ENCODE assay signal across 21 mouse cellular contexts in the genomic region with DNA sequence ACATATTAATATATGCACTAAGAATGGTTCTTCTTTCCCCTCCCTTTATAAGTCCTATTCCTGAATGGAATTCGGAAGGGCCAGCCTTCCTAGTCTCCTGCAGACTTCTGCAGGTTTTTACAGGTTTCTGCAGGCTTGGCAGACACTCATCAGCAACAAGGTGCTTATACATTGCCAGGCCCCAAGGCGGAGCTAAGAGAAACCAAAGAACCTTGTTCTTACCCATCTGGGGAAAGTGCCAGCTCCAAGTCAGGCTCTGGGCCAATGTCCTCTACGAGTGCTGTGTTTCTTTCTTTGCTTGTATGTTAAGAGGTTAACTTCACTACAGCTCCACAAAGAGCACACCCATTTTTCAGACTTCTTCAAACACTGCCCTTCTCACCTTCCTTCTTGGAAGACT. TPM values are rescaled to one million over a fixed set of nuclear protein-coding genes. Genes with fewer than 3 reads are reported as not detected.
A peak's percentile ranks its signal among the peaks of the same experiment; 100 is the strongest.
DNase-seq lines count a peak whose midpoint lies in the region; ATAC-seq lines count a peak whose summit lies in the region.
"Had no signal": no experiment of that assay in that cellular context is flagged by ENCODE, and none has a peak within 500 bp of the region (broad histone marks: within the 10 kb centered on the region; RNA-seq: fewer than 3 reads in every experiment).

No protein-coding gene starts in this region.

- H3K4me2 ChIP-seq in heart, embryonic 12.5 days, result no peak overlapping the region
- H3K4me2 ChIP-seq: liver, embryonic 11.5 days had no signal

- no peaks in the 10 kb centered on the region for H3K27me3 ChIP-seq in heart, embryonic 12.5 days (replicated peaks)

- H3K9ac ChIP-seq in heart, embryonic 12.5 days, result no peak overlapping the region

- no peak overlapping the region for H3K27ac ChIP-seq in heart, embryonic 12.5 days (ENCODE audit: poor library complexity, severe bottlenecking)
- H3K27ac ChIP-seq: left cerebral cortex, adult 2 months had no signal

- H3K4me1 ChIP-seq in heart, embryonic 12.5 days (replicated peaks), result no peaks in the 10 kb centered on the region

- peak; percentile 14 for DNase-seq in adrenal gland, postnatal 10 days
- no peak for DNase-seq in adrenal gland, adult 2 months
- peak; percentile 49 to 63 for DNase-seq in lung, adult 18-20 months
- DNase-seq in lung, postnatal 4 days, result no peak
- DNase-seq in kidney, postnatal 25 days, result peak; percentile 62 to 66
- peak; percentile 28 for DNase-seq in lung, postnatal 25 days (ENCODE audit: low spot score)
- no peak for DNase-seq in frontal cortex, adult 2 months (ENCODE audit: extremely low spot score in 1 of 2, low spot score in 1 of 2)
- DNase-seq: cerebellum, postnatal 25 days; heart, adult 18-20 months; heart, postnatal 10 days had no signal

- H3K36me3 ChIP-seq in heart, embryonic 12.5 days, result no peaks in the 10 kb centered on the region

- no peak for ATAC-seq in heart, embryonic 12.5 days (ENCODE audit: insufficient number of reproducible peaks, low FRiP score)
- ATAC-seq: Patski had no signal

- no peaks in the 10 kb centered on the region for H3K9me3 ChIP-seq in heart, embryonic 12.5 days (replicated peaks)

- WGBS in heart, embryonic 12.5 days, result 63% methylated on average over 3 of the region's 3 CpGs

- H3K4me3 ChIP-seq in heart, embryonic 12.5 days, result no peak overlapping the region
- H3K4me3 ChIP-seq: left cerebral cortex, adult 2 months; myocyte had no signal

RNA-seq across cellular contexts. Expression of a gene that starts 24.0 kb away (rescaled TPM):
- not detected for total RNA-seq in adrenal gland, postnatal 10 days (2021)
- not detected for total RNA-seq in adrenal gland, adult 2 months (2021)
- not detected in 2 replicates for polyA plus RNA-seq in adrenal gland, adult 2 months (2012; rRNA removed)
- polyA plus RNA-seq in frontal cortex, adult 2 months (2012; rRNA removed), result not detected in 2 replicates
- not detected in 2 replicates for polyA plus RNA-seq in heart, embryonic 12.5 days (2016; fragmentation: Nextera tagmentation; extraction: Ambion mirVana)
- total RNA-seq: adrenal gland, adult 18-20 months; gastrocnemius, adult 18-20 months; heart, adult 18-20 months; heart, postnatal 10 days; layer of hippocampus, adult 18-20 months; left cerebral cortex, adult 2 months had no signal
- polyA plus RNA-seq: embryonic facial prominence, embryonic 11.5 days; forebrain, embryonic 11.5 days; liver, embryonic 11.5 days; myocyte; Patski; thymus, postnatal 0 days had no signal

RNA-seq across cellular contexts. Expression of a gene that starts 32.0 kb away (rescaled TPM):
- total RNA-seq in adrenal gland, postnatal 10 days (2021), result not detected
- total RNA-seq in adrenal gland, adult 2 months (2021), result not detected
- polyA plus RNA-seq in adrenal gland, adult 2 months (2012; rRNA removed), result not detected in 2 replicates
- polyA plus RNA-seq in frontal cortex, adult 2 months (2012; rRNA removed), result not detected in 2 replicates
- polyA plus RNA-seq in heart, embryonic 12.5 days (2016; fragmentation: Nextera tagmentation; extraction: Ambion mirVana), result not detected in 2 replicates
- total RNA-seq: adrenal gland, adult 18-20 months; gastrocnemius, adult 18-20 months; heart, adult 18-20 months; heart, postnatal 10 days; layer of hippocampus, adult 18-20 months; left cerebral cortex, adult 2 months had no signal
- polyA plus RNA-seq: embryonic facial prominence, embryonic 11.5 days; forebrain, embryonic 11.5 days; liver, embryonic 11.5 days; myocyte; thymus, postnatal 0 days had no signal

RNA-seq across cellular contexts. Expression of a gene that starts 38.7 kb away (rescaled TPM):
- not detected for total RNA-seq in adrenal gland, postnatal 10 days (2021)
- total RNA-seq in adrenal gland, adult 2 months (2021), result not detected
- polyA plus RNA-seq in adrenal gland, adult 2 months (2012; rRNA removed), result not detected in 2 replicates
- polyA plus RNA-seq in frontal cortex, adult 2 months (2012; rRNA removed), result not detected in 2 replicates
- polyA plus RNA-seq in heart, embryonic 12.5 days (2016; fragmentation: Nextera tagmentation; extraction: Ambion mirVana), result not detected in 2 replicates
- total RNA-seq: adrenal gland, adult 18-20 months; gastrocnemius, adult 18-20 months; heart, adult 18-20 months; heart, postnatal 10 days; layer of hippocampus, adult 18-20 months; left cerebral cortex, adult 2 months had no signal
- polyA plus RNA-seq: embryonic facial prominence, embryonic 11.5 days; forebrain, embryonic 11.5 days; liver, embryonic 11.5 days; myocyte; Patski had no signal

RNA-seq across cellular contexts. Expression of a gene that starts 43.0 kb away (rescaled TPM):
- total RNA-seq in adrenal gland, postnatal 10 days (2021), result not detected
- total RNA-seq in adrenal gland, adult 2 months (2021), result not detected
- not detected in 2 replicates for polyA plus RNA-seq in adrenal gland, adult 2 months (2012; rRNA removed)
- polyA plus RNA-seq in frontal cortex, adult 2 months (2012; rRNA removed), result not detected in 2 replicates
- not detected in 2 replicates for polyA plus RNA-seq in heart, embryonic 12.5 days (2016; fragmentation: Nextera tagmentation; extraction: Ambion mirVana)
- total RNA-seq: adrenal gland, adult 18-20 months; gastrocnemius, adult 18-20 months; heart, adult 18-20 months; heart, postnatal 10 days; layer of hippocampus, adult 18-20 months; left cerebral cortex, adult 2 months had no signal
- polyA plus RNA-seq: embryonic facial prominence, embryonic 11.5 days; forebrain, embryonic 11.5 days; liver, embryonic 11.5 days; myocyte; Patski; thymus, postnatal 0 days had no signal

RNA-seq across cellular contexts. Expression of a gene that starts 50.2 kb away (rescaled TPM):
- not detected for total RNA-seq in adrenal gland, postnatal 10 days (2021)
- total RNA-seq in adrenal gland, adult 2 months (2021), result not detected
- polyA plus RNA-seq in adrenal gland, adult 2 months (2012; rRNA removed), result not detected in 2 replicates
- not detected in 2 replicates for polyA plus RNA-seq in frontal cortex, adult 2 months (2012; rRNA removed)
- not detected in 2 replicates for polyA plus RNA-seq in heart, embryonic 12.5 days (2016; fragmentation: Nextera tagmentation; extraction: Ambion mirVana)
- total RNA-seq: adrenal gland, adult 18-20 months; gastrocnemius, adult 18-20 months; heart, adult 18-20 months; heart, postnatal 10 days; layer of hippocampus, adult 18-20 months; left cerebral cortex, adult 2 months had no signal
- polyA plus RNA-seq: embryonic facial prominence, embryonic 11.5 days; forebrain, embryonic 11.5 days; liver, embryonic 11.5 days; myocyte had no signal

Comparison
In these comparisons a context has a peak if more than half of its experiments do, and no peak if none do; other contexts are left out.
1. DNase-seq: peak in adrenal gland, postnatal 10 days (single experiment), lung, adult 18-20 months (2 of 2), kidney, postnatal 25 days (2 of 2) and lung, postnatal 25 days (single experiment); none in adrenal gland, adult 2 months (single experiment), lung, postnatal 4 days (0 of 2) and frontal cortex, adult 2 months (0 of 2).